Mouse (Mus musculus): ENCODE data around the gene Itgal. TPM values are rescaled to one million over a fixed set of nuclear protein-coding genes. Genes with fewer than 3 reads are reported as not detected.
A peak's percentile ranks its signal among the peaks of the same experiment; 100 is the strongest.

The Itgal gene
- polyA plus RNA-seq, 1 experiment: 12.5 TPM

- peak overlapping the region; percentile 91; the same call in 1 of the 2 replicates for H3K27ac ChIP-seq (ENCODE audit: insufficient read depth, low read depth, low read length)
- H3K4me1 ChIP-seq (ENCODE audit: control insufficient read depth, insufficient read depth, insufficient read length, low read length): peaks cover 23% of the 10 kb centered on the region
- no peaks in the 10 kb centered on the region for H3K36me3 ChIP-seq (ENCODE audit: control insufficient read depth, insufficient read depth, low read length)
- WGBS: 5% methylated on average over 8 of the region's 8 CpGs
- H3K27me3 ChIP-seq (ENCODE audit: control insufficient read depth, insufficient read depth, low read length): no peaks in the 10 kb centered on the region
- H3K4me3 ChIP-seq (ENCODE audit: low read depth, low read length): no peak overlapping the region
- TF ChIP-seq CTCF (IDR thresholded peaks at IDR 0.05; ENCODE audit: extremely low read depth, insufficient read length, insufficient replicate concordance, low read depth, low read length) (peak; percentile 71; the same call in 1 of the 2 replicates), POLR2A (IDR thresholded peaks at IDR 0.05; ENCODE audit: low read depth, low read length) (no peak)
Observed at GRCm38 (mm10) chr7:127278311-127278710, 17.7 kb upstream of the Itgal start.

- no peaks in the 10 kb centered on the region for H3K27me3 ChIP-seq (ENCODE audit: control insufficient read depth, insufficient read depth, low read length)
- H3K4me3 ChIP-seq (ENCODE audit: low read depth, low read length): no peak overlapping the region
- H3K36me3 ChIP-seq (ENCODE audit: control insufficient read depth, insufficient read depth, low read length): no peaks in the 10 kb centered on the region
- peaks cover 23% of the 10 kb centered on the region for H3K4me1 ChIP-seq (ENCODE audit: control insufficient read depth, insufficient read depth, insufficient read length, low read length)
- no peak overlapping the region for H3K27ac ChIP-seq (ENCODE audit: insufficient read depth, low read depth, low read length)
- 68% methylated on average over 3 of the region's 3 CpGs for WGBS
- TF ChIP-seq POLR2A (IDR thresholded peaks at IDR 0.05; ENCODE audit: low read depth, low read length) (no peak), CTCF (IDR thresholded peaks at IDR 0.05; ENCODE audit: extremely low read depth, insufficient read length, insufficient replicate concordance, low read depth, low read length) (no peak)
Observed at GRCm38 (mm10) chr7:127280092-127280491, 16.0 kb upstream of the Itgal start.

- peaks cover 23% of the 10 kb centered on the region for H3K4me1 ChIP-seq (ENCODE audit: control insufficient read depth, insufficient read depth, insufficient read length, low read length)
- WGBS: 63% methylated on average over 4 of the region's 4 CpGs
- H3K4me3 ChIP-seq (ENCODE audit: low read depth, low read length): no peak overlapping the region
- no peaks in the 10 kb centered on the region for H3K36me3 ChIP-seq (ENCODE audit: control insufficient read depth, insufficient read depth, low read length)
- H3K27me3 ChIP-seq (ENCODE audit: control insufficient read depth, insufficient read depth, low read length): no peaks in the 10 kb centered on the region
- no peak for TF ChIP-seq CTCF (IDR thresholded peaks at IDR 0.05; ENCODE audit: extremely low read depth, insufficient read length, insufficient replicate concordance, low read depth, low read length)
- TF ChIP-seq POLR2A (IDR thresholded peaks at IDR 0.05; ENCODE audit: low read depth, low read length): no peak
- no peak overlapping the region for H3K27ac ChIP-seq (ENCODE audit: insufficient read depth, low read depth, low read length)
Observed at GRCm38 (mm10) chr7:127281114-127281513, 14.9 kb upstream of the Itgal start.

- 65% methylated on average over 2 of the region's 2 CpGs for WGBS
- TF ChIP-seq POLR2A (IDR thresholded peaks at IDR 0.05; ENCODE audit: low read depth, low read length): no peak
- TF ChIP-seq CTCF (IDR thresholded peaks at IDR 0.05; ENCODE audit: extremely low read depth, insufficient read length, insufficient replicate concordance, low read depth, low read length): no peak
- Histone ChIP-seq H3K4me3 (ENCODE audit: low read depth, low read length) (no peak overlapping the region), H3K36me3 (ENCODE audit: control insufficient read depth, insufficient read depth, low read length) (no peaks in the 10 kb centered on the region), H3K27me3 (ENCODE audit: control insufficient read depth, insufficient read depth, low read length) (no peaks in the 10 kb centered on the region), H3K27ac (ENCODE audit: insufficient read depth, low read depth, low read length) (no peak overlapping the region), H3K4me1 (ENCODE audit: control insufficient read depth, insufficient read depth, insufficient read length, low read length) (peaks cover 19% of the 10 kb centered on the region)
Observed at GRCm38 (mm10) chr7:127282190-127282589, 13.9 kb upstream of the Itgal start.

- H3K27ac ChIP-seq (ENCODE audit: insufficient read depth, low read depth, low read length): no peak overlapping the region
- TF ChIP-seq CTCF (IDR thresholded peaks at IDR 0.05; ENCODE audit: extremely low read depth, insufficient read length, insufficient replicate concordance, low read depth, low read length) (no peak), POLR2A (IDR thresholded peaks at IDR 0.05; ENCODE audit: low read depth, low read length) (no peak)
- H3K27me3 ChIP-seq (ENCODE audit: control insufficient read depth, insufficient read depth, low read length): no peaks in the 10 kb centered on the region
- H3K4me1 ChIP-seq (ENCODE audit: control insufficient read depth, insufficient read depth, insufficient read length, low read length): peaks cover 10% of the 10 kb centered on the region
- H3K36me3 ChIP-seq (ENCODE audit: control insufficient read depth, insufficient read depth, low read length): no peaks in the 10 kb centered on the region
- WGBS: 73% methylated on average over 8 of the region's 10 CpGs
- H3K4me3 ChIP-seq (ENCODE audit: low read depth, low read length): no peak overlapping the region
Observed at GRCm38 (mm10) chr7:127285154-127285553, 10.9 kb upstream of the Itgal start.

- no peaks in the 10 kb centered on the region for H3K36me3 ChIP-seq (ENCODE audit: control insufficient read depth, insufficient read depth, low read length)
- no peaks in the 10 kb centered on the region for H3K27me3 ChIP-seq (ENCODE audit: control insufficient read depth, insufficient read depth, low read length)
- TF ChIP-seq CTCF (IDR thresholded peaks at IDR 0.05; ENCODE audit: extremely low read depth, insufficient read length, insufficient replicate concordance, low read depth, low read length) (no peak), POLR2A (IDR thresholded peaks at IDR 0.05; ENCODE audit: low read depth, low read length) (no peak)
- 77% methylated on average over 1 of the region's 1 CpGs for WGBS
- H3K4me1 ChIP-seq (ENCODE audit: control insufficient read depth, insufficient read depth, insufficient read length, low read length): peaks cover 10% of the 10 kb centered on the region
- H3K27ac ChIP-seq (ENCODE audit: insufficient read depth, low read depth, low read length): peak overlapping the region; percentile 75
- no peak overlapping the region for H3K4me3 ChIP-seq (ENCODE audit: low read depth, low read length)
Observed at GRCm38 (mm10) chr7:127287940-127288339, 8.1 kb upstream of the Itgal start.

- peaks cover 7% of the 10 kb centered on the region; the same call in 1 of the 2 replicates for H3K4me1 ChIP-seq (ENCODE audit: control insufficient read depth, insufficient read depth, insufficient read length, low read length)
- no peaks in the 10 kb centered on the region for H3K36me3 ChIP-seq (ENCODE audit: control insufficient read depth, insufficient read depth, low read length)
- H3K27ac ChIP-seq (ENCODE audit: insufficient read depth, low read depth, low read length): no peak overlapping the region
- WGBS: 70% methylated on average over 2 of the region's 2 CpGs
- H3K4me3 ChIP-seq (ENCODE audit: low read depth, low read length): no peak overlapping the region
- TF ChIP-seq CTCF (IDR thresholded peaks at IDR 0.05; ENCODE audit: extremely low read depth, insufficient read length, insufficient replicate concordance, low read depth, low read length) (no peak), POLR2A (IDR thresholded peaks at IDR 0.05; ENCODE audit: low read depth, low read length) (no peak)
- H3K27me3 ChIP-seq (ENCODE audit: control insufficient read depth, insufficient read depth, low read length): no peaks in the 10 kb centered on the region
Observed at GRCm38 (mm10) chr7:127289306-127289705, 6.8 kb upstream of the Itgal start.

Measured in small intestine, adult 2 months (tissue).